Mouse (Mus musculus): ENCODE measurements around the gene Map3k5. TPM values are rescaled to one million over a fixed set of nuclear protein-coding genes. Genes with fewer than 3 reads are reported as not detected.

The Map3k5 gene
- polyA plus RNA-seq, 1 experiment from 2014 or later, result 2.2 TPM

- no peak for TF ChIP-seq CTCF (IDR thresholded peaks at IDR 0.05; ENCODE audit: low read depth)
- no peak overlapping the region for H3K9ac ChIP-seq (ENCODE audit: low read depth, low read length)
- no peak overlapping the region for H3K4me2 ChIP-seq (ENCODE audit: low read length)
- H3K27ac ChIP-seq, result no peak overlapping the region
- H3K4me1 ChIP-seq (replicated peaks; ENCODE audit: insufficient read depth, low read length), result no peaks in the 10 kb centered on the region
- H3K27me3 ChIP-seq (ENCODE audit: insufficient read depth, low read length), result no peaks in the 10 kb centered on the region
- DNase-seq (ENCODE audit: low spot score) (no peak), ATAC-seq (replicated peaks; ENCODE audit: low FRiP score, low read depth) (no peak)
- H3K36me3 ChIP-seq (ENCODE audit: insufficient read depth, low read length), result no peaks in the 10 kb centered on the region
- WGBS, result 93% methylated on average over 8 of the region's 8 CpGs
- H3K4me3 ChIP-seq (replicated peaks; ENCODE audit: low read depth, low read length), result no peak overlapping the region
- H3K9me3 ChIP-seq (replicated peaks; ENCODE audit: low read length), result no peaks in the 10 kb centered on the region
Observed at GRCm38 (mm10) chr10:20042081-20042480, 107.8 kb downstream of the Map3k5 start.

- ATAC-seq (replicated peaks; ENCODE audit: low FRiP score, low read depth) (no peak), DNase-seq (ENCODE audit: low spot score) (no peak)
- no peak overlapping the region for H3K27ac ChIP-seq
- no peaks in the 10 kb centered on the region for H3K27me3 ChIP-seq (ENCODE audit: insufficient read depth, low read length)
- H3K4me2 ChIP-seq (ENCODE audit: low read length), result no peak overlapping the region
- H3K4me3 ChIP-seq (replicated peaks; ENCODE audit: low read depth, low read length), result no peak overlapping the region
- no peak for TF ChIP-seq CTCF (IDR thresholded peaks at IDR 0.05; ENCODE audit: low read depth)
- no peaks in the 10 kb centered on the region for H3K4me1 ChIP-seq (replicated peaks; ENCODE audit: insufficient read depth, low read length)
- WGBS, result 92% methylated on average over 2 of the region's 2 CpGs
- no peaks in the 10 kb centered on the region for H3K36me3 ChIP-seq (ENCODE audit: insufficient read depth, low read length)
- no peaks in the 10 kb centered on the region for H3K9me3 ChIP-seq (replicated peaks; ENCODE audit: low read length)
- no peak overlapping the region for H3K9ac ChIP-seq (ENCODE audit: low read depth, low read length)
Observed at GRCm38 (mm10) chr10:20044051-20044450, 109.8 kb downstream of the Map3k5 start.

GRCm38 (mm10) chr10:20045733-20046495 is 111.6 kb downstream of the Map3k5 start:
- Histone ChIP-seq H3K4me2 (ENCODE audit: low read length) (no peak overlapping the region), H3K4me3 (replicated peaks; ENCODE audit: low read depth, low read length) (no peak overlapping the region), H3K4me1 (replicated peaks; ENCODE audit: insufficient read depth, low read length) (no peaks in the 10 kb centered on the region), H3K36me3 (ENCODE audit: insufficient read depth, low read length) (no peaks in the 10 kb centered on the region), H3K9me3 (replicated peaks; ENCODE audit: low read length) (no peaks in the 10 kb centered on the region), H3K27ac (peak overlapping the region; percentile 66), H3K9ac (ENCODE audit: low read depth, low read length) (no peak overlapping the region), H3K27me3 (ENCODE audit: insufficient read depth, low read length) (no peaks in the 10 kb centered on the region)
- WGBS, result 35% methylated on average over 4 of the region's 4 CpGs
- TF ChIP-seq CTCF (IDR thresholded peaks at IDR 0.05; ENCODE audit: low read depth), result no peak
- DNase-seq (ENCODE audit: low spot score), result peak; percentile 67
- ATAC-seq (replicated peaks; ENCODE audit: low FRiP score, low read depth), result peak; percentile 71; the same call in 1 of the 2 replicates

DNA sequence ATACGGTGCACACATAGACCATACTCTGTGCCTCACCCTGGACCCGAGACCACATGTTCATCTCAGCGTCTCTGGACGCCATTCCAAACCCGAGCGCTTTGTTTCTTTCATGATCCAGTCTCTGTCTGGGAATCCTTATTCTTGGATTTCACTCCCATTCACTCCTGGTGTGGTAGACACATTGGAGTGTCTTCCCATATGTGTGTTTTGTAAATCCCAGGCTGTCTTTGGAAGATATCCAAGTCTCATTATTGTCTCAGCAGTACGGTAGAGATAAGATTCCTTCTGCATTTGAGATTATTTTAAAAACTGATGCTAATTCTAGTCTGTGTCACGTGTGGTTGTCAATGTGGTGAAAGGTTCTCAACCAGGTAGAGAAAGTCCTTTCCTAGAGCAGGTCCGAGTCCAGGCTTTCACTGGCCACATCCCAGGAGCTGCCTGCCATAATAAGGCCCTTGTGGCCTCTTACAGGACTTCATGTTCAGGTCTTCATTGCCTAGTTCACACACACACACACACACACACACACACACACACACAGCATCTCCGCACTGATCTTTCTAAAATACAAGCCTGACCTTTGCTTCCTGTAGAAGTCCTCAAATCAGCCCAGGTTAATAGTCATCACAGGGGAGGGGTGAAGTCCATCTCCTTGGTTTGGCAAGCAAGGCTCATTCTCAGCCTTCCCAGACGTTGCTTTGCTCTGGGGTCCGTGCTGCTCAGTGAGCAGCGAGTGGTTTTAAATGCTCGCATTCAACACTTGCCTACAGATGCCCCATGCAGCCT is 122.8 kb downstream of the Map3k5 start:
- H3K4me1 ChIP-seq (replicated peaks; ENCODE audit: insufficient read depth, low read length), result no peaks in the 10 kb centered on the region
- no peak overlapping the region for H3K9ac ChIP-seq (ENCODE audit: low read depth, low read length)
- no peak overlapping the region for H3K4me3 ChIP-seq (replicated peaks; ENCODE audit: low read depth, low read length)
- H3K36me3 ChIP-seq (ENCODE audit: insufficient read depth, low read length), result no peaks in the 10 kb centered on the region
- DNase-seq (ENCODE audit: low spot score) (no peak), ATAC-seq (replicated peaks; ENCODE audit: low FRiP score, low read depth) (no peak)
- no peak overlapping the region for H3K27ac ChIP-seq
- no peaks in the 10 kb centered on the region for H3K27me3 ChIP-seq (ENCODE audit: insufficient read depth, low read length)
- H3K9me3 ChIP-seq (replicated peaks; ENCODE audit: low read length), result no peaks in the 10 kb centered on the region
- 88% methylated on average over 14 of the region's 14 CpGs for WGBS
- TF ChIP-seq CTCF (IDR thresholded peaks at IDR 0.05; ENCODE audit: low read depth), result no peak
- H3K4me2 ChIP-seq (ENCODE audit: low read length), result no peak overlapping the region

DNA sequence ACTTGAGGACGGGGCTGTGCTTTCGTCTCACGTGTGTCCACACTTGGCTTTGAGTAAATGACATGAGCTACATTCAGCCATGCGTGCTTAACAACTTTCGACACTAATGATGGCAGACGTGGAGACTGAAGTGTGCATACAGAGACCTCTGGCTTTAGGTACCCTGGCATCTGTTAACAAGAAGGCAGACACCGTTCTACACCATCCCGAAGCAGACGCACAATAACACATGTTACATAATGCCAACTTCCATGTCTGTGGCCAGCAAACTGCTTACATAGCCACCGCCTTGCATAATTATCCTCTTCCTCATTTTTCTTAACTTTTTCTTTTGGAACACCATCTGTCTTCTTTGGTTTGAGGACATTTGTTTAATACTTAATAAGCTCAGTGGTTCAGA is 123.8 kb downstream of the Map3k5 start:
- no peaks in the 10 kb centered on the region for H3K4me1 ChIP-seq (replicated peaks; ENCODE audit: insufficient read depth, low read length)
- H3K9me3 ChIP-seq (replicated peaks; ENCODE audit: low read length), result no peaks in the 10 kb centered on the region
- 92% methylated on average over 10 of the region's 10 CpGs for WGBS
- DNase-seq (ENCODE audit: low spot score) (no peak), ATAC-seq (replicated peaks; ENCODE audit: low FRiP score, low read depth) (no peak)
- no peaks in the 10 kb centered on the region for H3K36me3 ChIP-seq (ENCODE audit: insufficient read depth, low read length)
- no peaks in the 10 kb centered on the region for H3K27me3 ChIP-seq (ENCODE audit: insufficient read depth, low read length)
- H3K4me3 ChIP-seq (replicated peaks; ENCODE audit: low read depth, low read length), result no peak overlapping the region
- H3K4me2 ChIP-seq (ENCODE audit: low read length), result no peak overlapping the region
- H3K27ac ChIP-seq, result no peak overlapping the region
- H3K9ac ChIP-seq (ENCODE audit: low read depth, low read length), result no peak overlapping the region
- TF ChIP-seq CTCF (IDR thresholded peaks at IDR 0.05; ENCODE audit: low read depth), result no peak

DNA sequence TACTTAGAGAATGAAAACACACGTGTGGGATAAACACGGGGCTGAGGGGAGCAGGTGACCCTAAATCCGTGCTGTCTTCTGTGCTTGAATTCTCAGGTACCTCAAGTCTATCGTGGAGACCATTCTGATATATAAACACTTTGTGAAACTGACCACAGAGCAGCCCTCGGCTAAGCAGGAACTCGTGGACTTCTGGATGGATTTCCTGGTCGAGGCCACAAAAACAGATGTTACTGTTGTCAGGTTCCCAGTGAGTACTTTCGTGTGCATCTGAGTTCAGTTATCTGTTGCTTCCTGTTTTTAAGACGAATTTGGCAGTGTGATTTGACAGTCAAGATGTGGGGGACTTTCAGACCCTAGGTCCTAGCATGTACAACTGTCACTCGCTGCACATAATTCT is 124.6 kb downstream of the Map3k5 start:
- Histone ChIP-seq H3K4me3 (replicated peaks; ENCODE audit: low read depth, low read length) (no peak overlapping the region), H3K27me3 (ENCODE audit: insufficient read depth, low read length) (no peaks in the 10 kb centered on the region), H3K4me1 (replicated peaks; ENCODE audit: insufficient read depth, low read length) (no peaks in the 10 kb centered on the region), H3K27ac (no peak overlapping the region), H3K36me3 (ENCODE audit: insufficient read depth, low read length) (no peaks in the 10 kb centered on the region), H3K4me2 (ENCODE audit: low read length) (no peak overlapping the region), H3K9me3 (replicated peaks; ENCODE audit: low read length) (no peaks in the 10 kb centered on the region), H3K9ac (ENCODE audit: low read depth, low read length) (no peak overlapping the region)
- 70% methylated on average over 10 of the region's 10 CpGs for WGBS
- ATAC-seq (replicated peaks; ENCODE audit: low FRiP score, low read depth) (no peak), DNase-seq (ENCODE audit: low spot score) (no peak)
- TF ChIP-seq CTCF (IDR thresholded peaks at IDR 0.05; ENCODE audit: low read depth), result no peak

Measured in kidney, postnatal 0 days (tissue).